Mouse (Mus musculus): ENCODE data around the gene Celsr1. TPM values are rescaled to one million over a fixed set of nuclear protein-coding genes. Genes with fewer than 3 reads are reported as not detected.

Gene Celsr1
- total and polyA plus RNA-seq, 2 experiments from 2014 or later = 0.97 to 17.4 TPM

- Histone ChIP-seq H3K27me3 (ENCODE audit: control insufficient read depth, insufficient read depth, low read length) (no peaks in the 10 kb centered on the region), H3K9ac (replicated peaks; ENCODE audit: low read depth, low read length) (no peak overlapping the region), H3K4me2 (ENCODE audit: low read depth, low read length) (no peak overlapping the region; the same call in 1 of the 2 replicates), H3K27ac (ENCODE audit: low read depth) (no peak overlapping the region), H3K4me1 (ENCODE audit: control insufficient read depth, insufficient read depth) (peaks cover 14% of the 10 kb centered on the region), H3K9me3 (replicated peaks; ENCODE audit: control insufficient read depth, low read length) (no peaks in the 10 kb centered on the region), H3K4me3 (ENCODE audit: low read depth, low read length) (no peak overlapping the region), H3K36me3 (replicated peaks; ENCODE audit: control insufficient read depth, insufficient read depth, low read length) (no peaks in the 10 kb centered on the region)
- no peak for DNase-seq (ENCODE audit: low spot score)
- ATAC-seq (ENCODE audit: insufficient read depth, low read depth) = no peak
- 17% methylated on average over 9 of the region's 9 CpGs for WGBS
- TF ChIP-seq EP300 (IDR thresholded peaks at IDR 0.05; ENCODE audit: low read depth) (no peak), CTCF (IDR thresholded peaks at IDR 0.05; ENCODE audit: low read depth) (no peak)
Measured at GRCm38 (mm10) chr15:86021301-86021700, 12.3 kb downstream of the Celsr1 start.

- TF ChIP-seq CTCF (IDR thresholded peaks at IDR 0.05; ENCODE audit: low read depth) = no peak
- TF ChIP-seq EP300 (IDR thresholded peaks at IDR 0.05; ENCODE audit: low read depth) = no peak
- Histone ChIP-seq H3K27me3 (ENCODE audit: control insufficient read depth, insufficient read depth, low read length) (no peaks in the 10 kb centered on the region), H3K9me3 (replicated peaks; ENCODE audit: control insufficient read depth, low read length) (no peaks in the 10 kb centered on the region), H3K9ac (replicated peaks; ENCODE audit: low read depth, low read length) (no peak overlapping the region), H3K4me1 (ENCODE audit: control insufficient read depth, insufficient read depth) (peaks cover 19% of the 10 kb centered on the region), H3K4me3 (ENCODE audit: low read depth, low read length) (no peak overlapping the region), H3K4me2 (ENCODE audit: low read depth, low read length) (no peak overlapping the region), H3K27ac (ENCODE audit: low read depth) (peak overlapping the region; percentile 20; the same call in 1 of the 2 replicates), H3K36me3 (replicated peaks; ENCODE audit: control insufficient read depth, insufficient read depth, low read length) (no peaks in the 10 kb centered on the region)
- ATAC-seq (ENCODE audit: insufficient read depth, low read depth) (peak; percentile 39; the same call in 1 of the 2 replicates), DNase-seq (ENCODE audit: low spot score) (peak; percentile 52)
- WGBS = 70% methylated on average over 8 of the region's 8 CpGs
Measured at GRCm38 (mm10) chr15:86020008-86020407, 13.6 kb downstream of the Celsr1 start.

DNA sequence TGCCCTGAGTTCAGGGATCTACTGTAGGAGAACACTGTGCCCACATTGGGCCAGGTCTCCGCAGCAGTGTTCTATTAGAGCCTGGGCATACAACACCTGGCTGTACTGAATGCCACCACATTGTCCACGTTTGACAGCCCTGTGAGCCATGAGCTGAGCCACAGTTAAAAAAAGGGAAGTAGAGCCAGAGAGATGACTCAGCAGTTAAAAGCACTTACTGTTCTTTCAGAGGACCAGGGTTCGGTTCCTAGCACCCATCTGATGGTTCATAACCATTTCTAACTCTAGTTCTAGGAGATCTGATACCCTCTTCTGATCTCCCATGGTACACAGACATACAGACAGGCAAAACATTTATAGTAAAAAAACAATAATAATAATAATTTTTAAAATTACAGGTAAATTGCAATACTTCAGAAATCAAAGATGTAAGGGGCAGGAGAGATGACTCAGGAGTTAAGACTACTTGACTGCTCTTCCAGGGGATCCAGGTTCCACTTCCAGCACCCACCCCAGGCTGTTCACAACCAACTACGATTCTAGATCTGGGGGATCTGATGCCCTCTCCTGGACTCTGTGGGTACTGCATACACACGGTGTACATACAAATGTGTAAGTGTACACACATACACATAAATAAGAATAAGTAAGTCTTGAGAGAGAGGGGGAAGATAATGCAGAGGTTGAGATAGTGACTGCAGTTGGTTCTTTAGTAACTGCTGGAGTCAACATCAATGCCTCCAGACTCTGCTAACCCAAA is 14.6 kb downstream of the Celsr1 start:
- Histone ChIP-seq H3K36me3 (replicated peaks; ENCODE audit: control insufficient read depth, insufficient read depth, low read length) (no peaks in the 10 kb centered on the region), H3K9me3 (replicated peaks; ENCODE audit: control insufficient read depth, low read length) (no peaks in the 10 kb centered on the region), H3K27me3 (ENCODE audit: control insufficient read depth, insufficient read depth, low read length) (no peaks in the 10 kb centered on the region), H3K4me1 (ENCODE audit: control insufficient read depth, insufficient read depth) (peaks cover 17% of the 10 kb centered on the region), H3K4me3 (ENCODE audit: low read depth, low read length) (no peak overlapping the region), H3K9ac (replicated peaks; ENCODE audit: low read depth, low read length) (no peak overlapping the region), H3K27ac (ENCODE audit: low read depth) (no peak overlapping the region), H3K4me2 (ENCODE audit: low read depth, low read length) (no peak overlapping the region)
- ATAC-seq (ENCODE audit: insufficient read depth, low read depth) (no peak), DNase-seq (ENCODE audit: low spot score) (no peak)
- 98% methylated on average over 5 of the region's 5 CpGs for WGBS
- TF ChIP-seq EP300 (IDR thresholded peaks at IDR 0.05; ENCODE audit: low read depth) = no peak
- no peak for TF ChIP-seq CTCF (IDR thresholded peaks at IDR 0.05; ENCODE audit: low read depth)

- Histone ChIP-seq H3K4me2 (ENCODE audit: low read depth, low read length) (no peak overlapping the region), H3K9ac (replicated peaks; ENCODE audit: low read depth, low read length) (no peak overlapping the region), H3K27me3 (ENCODE audit: control insufficient read depth, insufficient read depth, low read length) (no peaks in the 10 kb centered on the region), H3K36me3 (replicated peaks; ENCODE audit: control insufficient read depth, insufficient read depth, low read length) (no peaks in the 10 kb centered on the region), H3K4me1 (ENCODE audit: control insufficient read depth, insufficient read depth) (peaks cover 28% of the 10 kb centered on the region), H3K4me3 (ENCODE audit: low read depth, low read length) (no peak overlapping the region), H3K27ac (ENCODE audit: low read depth) (no peak overlapping the region), H3K9me3 (replicated peaks; ENCODE audit: control insufficient read depth, low read length) (no peaks in the 10 kb centered on the region)
- TF ChIP-seq CTCF (IDR thresholded peaks at IDR 0.05; ENCODE audit: low read depth) = no peak
- TF ChIP-seq EP300 (IDR thresholded peaks at IDR 0.05; ENCODE audit: low read depth) = no peak
- no peak for ATAC-seq (ENCODE audit: insufficient read depth, low read depth)
- WGBS = 89% methylated on average over 6 of the region's 6 CpGs
- DNase-seq (ENCODE audit: low spot score) = no peak
Measured at GRCm38 (mm10) chr15:86017336-86017735, 16.2 kb downstream of the Celsr1 start.

- ATAC-seq (ENCODE audit: insufficient read depth, low read depth) (peak; percentile 47), DNase-seq (ENCODE audit: low spot score) (no peak)
- Histone ChIP-seq H3K4me1 (ENCODE audit: control insufficient read depth, insufficient read depth) (peaks cover 24% of the 10 kb centered on the region), H3K27me3 (ENCODE audit: control insufficient read depth, insufficient read depth, low read length) (no peaks in the 10 kb centered on the region), H3K4me2 (ENCODE audit: low read depth, low read length) (no peak overlapping the region), H3K9me3 (replicated peaks; ENCODE audit: control insufficient read depth, low read length) (no peaks in the 10 kb centered on the region), H3K27ac (ENCODE audit: low read depth) (no peak overlapping the region), H3K36me3 (replicated peaks; ENCODE audit: control insufficient read depth, insufficient read depth, low read length) (no peaks in the 10 kb centered on the region), H3K4me3 (ENCODE audit: low read depth, low read length) (no peak overlapping the region), H3K9ac (replicated peaks; ENCODE audit: low read depth, low read length) (no peak overlapping the region)
- no peak for TF ChIP-seq CTCF (IDR thresholded peaks at IDR 0.05; ENCODE audit: low read depth)
- TF ChIP-seq EP300 (IDR thresholded peaks at IDR 0.05; ENCODE audit: low read depth) = no peak
- 18% methylated on average over 13 of the region's 13 CpGs for WGBS
Measured at GRCm38 (mm10) chr15:86015860-86016541, 17.6 kb downstream of the Celsr1 start.

Measured in heart, postnatal 0 days (tissue).